Mouse (Mus musculus) mesoderm, embryonic 11.5 days (tissue): ENCODE data around the gene St13.

ENCODE experiments used
- DNase-seq: peaks from one replicate; pipeline ENCODE4 v3.0.0-alpha.2; 2012; ENCODE audit warnings: low read depth, low spot score

St13 gene

DNA sequence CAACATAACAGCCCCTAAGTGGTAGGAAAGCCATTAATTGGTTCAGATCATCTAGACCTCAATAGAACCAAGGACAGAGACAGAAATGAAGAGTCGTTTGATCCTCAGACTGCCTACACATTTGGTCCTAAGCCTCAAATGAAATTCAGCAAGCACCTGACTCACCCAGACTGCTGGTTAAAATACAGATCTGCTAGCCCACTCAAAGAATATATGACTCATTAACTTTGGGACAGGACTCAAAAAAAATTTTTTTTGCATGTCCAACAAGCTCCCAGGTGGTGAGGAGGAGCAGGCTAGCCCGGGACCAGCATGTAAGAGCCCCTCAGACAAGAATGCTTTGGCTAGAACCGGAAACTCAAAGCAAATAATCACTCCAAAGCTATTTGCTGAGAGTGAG, 79.7 kb downstream of the St13 start:
- no peak for DNase-seq

GRCm38 (mm10) chr15:81319462-81319861, 80.4 kb downstream of the St13 start:
- DNase-seq, result no peak

GRCm38 (mm10) chr15:81313928-81314327, 85.9 kb downstream of the St13 start:
- DNase-seq, result no peak
